ENCODE assay signal across 14 mouse cellular contexts in the genomic region with DNA sequence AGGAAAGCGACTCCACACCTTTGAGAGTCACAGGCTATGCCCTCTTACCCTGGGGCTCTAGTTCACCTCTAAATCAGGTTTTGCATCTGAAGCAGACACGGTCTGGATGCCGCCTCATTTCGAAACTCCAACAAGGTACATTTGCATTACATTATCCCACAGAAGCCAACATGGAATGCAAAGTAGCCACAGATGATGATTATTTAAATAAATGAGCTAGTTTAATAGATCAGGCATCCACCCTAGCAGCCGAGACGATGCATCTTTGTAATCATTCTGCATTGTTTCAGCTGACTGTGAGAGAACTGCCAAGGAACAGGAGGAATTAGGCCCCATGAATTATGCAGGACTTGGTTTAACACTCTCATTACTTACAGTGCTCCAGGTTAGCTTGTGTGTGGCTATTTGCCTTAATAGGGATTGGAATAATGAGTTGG. TPM values are rescaled to one million over a fixed set of nuclear protein-coding genes. Genes with fewer than 3 reads are reported as not detected.
DNase-seq lines count a peak whose midpoint lies in the region; ATAC-seq lines count a peak whose summit lies in the region.
"Had no signal": no experiment of that assay in that cellular context is flagged by ENCODE, and none has a peak within 500 bp of the region (broad histone marks: within the 10 kb centered on the region; RNA-seq: fewer than 3 reads in every experiment).

No protein-coding gene starts in this region.

- no peak overlapping the region for H3K4me2 ChIP-seq in neural tube, embryonic 11.5 days (ENCODE audit: low read depth)
- no peak overlapping the region for H3K4me2 ChIP-seq in neural tube, embryonic 15.5 days
- H3K4me2 ChIP-seq in forebrain, embryonic 16.5 days (ENCODE audit: low read length), result 0 out of 2 replicates have a peak overlapping the region, but pooled peaks have one; percentile 14
- H3K4me2 ChIP-seq: limb, embryonic 13.5 days had no signal

- no peak overlapping the region for H3K27ac ChIP-seq in neural tube, embryonic 11.5 days (ENCODE audit: low read depth, low read length)
- no peak overlapping the region for H3K27ac ChIP-seq in neural tube, embryonic 15.5 days (replicated peaks)
- H3K27ac ChIP-seq in forebrain, embryonic 16.5 days (ENCODE audit: low read length), result no peak overlapping the region
- H3K27ac ChIP-seq: limb, embryonic 13.5 days had no signal

- no peaks in the 10 kb centered on the region for H3K4me1 ChIP-seq in neural tube, embryonic 11.5 days (ENCODE audit: control insufficient read depth, insufficient read depth, low read length)
- 0 out of 2 replicates have a peak, but pooled peaks cover 5% of the 10 kb centered on the region for H3K4me1 ChIP-seq in neural tube, embryonic 15.5 days
- H3K4me1 ChIP-seq in forebrain, embryonic 16.5 days (replicated peaks; ENCODE audit: control insufficient read depth, insufficient read depth, low read length), result peaks cover 8% of the 10 kb centered on the region
- H3K4me1 ChIP-seq: limb, embryonic 13.5 days had no signal

- H3K9ac ChIP-seq in neural tube, embryonic 11.5 days (ENCODE audit: low read length), result no peak overlapping the region
- no peak overlapping the region for H3K9ac ChIP-seq in neural tube, embryonic 15.5 days (replicated peaks)
- no peak overlapping the region for H3K9ac ChIP-seq in forebrain, embryonic 16.5 days (replicated peaks; ENCODE audit: low read depth, low read length)
- H3K9ac ChIP-seq: limb, embryonic 13.5 days; liver, postnatal 0 days had no signal

- no peak for DNase-seq in neural tube, embryonic 11.5 days (ENCODE audit: low spot score)
- peak; percentile 6 for DNase-seq in kidney, postnatal 10 days
- DNase-seq in right cerebral cortex, postnatal 4 days, result no peak
- DNase-seq in adrenal gland, postnatal 36 days, result no peak
- no peak for DNase-seq in heart, adult 11 months
- DNase-seq: cerebellum, adult 8-10 months; liver, postnatal 0 days; lung, postnatal 4 days; thymus, adult 2 months had no signal

- WGBS in neural tube, embryonic 11.5 days, result 85% methylated on average over 6 of the region's 6 CpGs
- 52% methylated on average over 6 of the region's 6 CpGs for WGBS in neural tube, embryonic 15.5 days
- WGBS in forebrain, embryonic 16.5 days, result 10% methylated on average over 6 of the region's 6 CpGs

- H3K27me3 ChIP-seq in neural tube, embryonic 11.5 days (ENCODE audit: control insufficient read depth, insufficient read depth, low read length), result no peaks in the 10 kb centered on the region
- H3K27me3 ChIP-seq in neural tube, embryonic 15.5 days (replicated peaks), result no peaks in the 10 kb centered on the region
- H3K27me3 ChIP-seq in forebrain, embryonic 16.5 days (replicated peaks; ENCODE audit: control insufficient read depth, insufficient read depth, low read length), result 0 out of 2 replicates have a peak, but pooled peaks cover 2% of the 10 kb centered on the region
- H3K27me3 ChIP-seq: limb, embryonic 13.5 days had no signal

- H3K9me3 ChIP-seq in neural tube, embryonic 11.5 days (ENCODE audit: control insufficient read depth, low read length), result no peaks in the 10 kb centered on the region
- no peaks in the 10 kb centered on the region for H3K9me3 ChIP-seq in neural tube, embryonic 15.5 days (replicated peaks)
- no peaks in the 10 kb centered on the region for H3K9me3 ChIP-seq in forebrain, embryonic 16.5 days (ENCODE audit: control insufficient read depth, low read length)
- H3K9me3 ChIP-seq: limb, embryonic 13.5 days had no signal

- H3K4me3 ChIP-seq in neural tube, embryonic 11.5 days (ENCODE audit: low read depth, low read length), result no peak overlapping the region
- H3K4me3 ChIP-seq in neural tube, embryonic 15.5 days (replicated peaks), result no peak overlapping the region
- no peak overlapping the region for H3K4me3 ChIP-seq in forebrain, embryonic 16.5 days (replicated peaks; ENCODE audit: low read length)
- H3K4me3 ChIP-seq: limb, embryonic 13.5 days had no signal

- H3K36me3 ChIP-seq in neural tube, embryonic 11.5 days (ENCODE audit: control insufficient read depth, insufficient read depth, low read length), result no peaks in the 10 kb centered on the region
- no peaks in the 10 kb centered on the region for H3K36me3 ChIP-seq in neural tube, embryonic 15.5 days
- H3K36me3 ChIP-seq in forebrain, embryonic 16.5 days (ENCODE audit: control insufficient read depth, insufficient read depth), result no peaks in the 10 kb centered on the region
- H3K36me3 ChIP-seq: limb, embryonic 13.5 days had no signal

- peak; percentile 50; the same call in 1 of the 2 replicates for ATAC-seq in neural tube, embryonic 11.5 days (ENCODE audit: insufficient read depth, low FRiP score, low TSS enrichment)
- no peak for ATAC-seq in neural tube, embryonic 15.5 days (ENCODE audit: low FRiP score)
- ATAC-seq in forebrain, embryonic 16.5 days, result peak; percentile 97
- ATAC-seq: liver, postnatal 0 days had no signal

RNA-seq across cellular contexts. Expression of a gene that starts 8.9 kb away (rescaled TPM):
- polyA plus RNA-seq in neural tube, embryonic 11.5 days (2014; fragmentation: Nextera tagmentation; extraction: Ambion mirVana), result not detected in 2 replicates
- not detected in 2 replicates for polyA plus RNA-seq in neural tube, embryonic 15.5 days (2015; fragmentation: Nextera tagmentation; extraction: Ambion mirVana)
- polyA plus RNA-seq in forebrain, embryonic 16.5 days (2015; fragmentation: Nextera tagmentation; extraction: Ambion mirVana), result not detected in 2 replicates
- total RNA-seq in adrenal gland, postnatal 36 days (2021), result not detected
- total RNA-seq: hematopoietic stem cell, adult 5-6 weeks; left cerebral cortex, adult 8-10 months had no signal
- polyA plus RNA-seq: limb, embryonic 13.5 days; liver, postnatal 0 days; thymus, adult 2 months had no signal

RNA-seq across cellular contexts. Expression of a gene that starts 44.0 kb away (rescaled TPM):
- polyA plus RNA-seq in neural tube, embryonic 11.5 days (2014; fragmentation: Nextera tagmentation; extraction: Ambion mirVana), result 58.8 and 61.6 TPM in 2 replicates
- 7.4 and 18.2 TPM in 2 replicates for polyA plus RNA-seq in neural tube, embryonic 15.5 days (2015; fragmentation: Nextera tagmentation; extraction: Ambion mirVana)
- 24.6 and 31.7 TPM in 2 replicates for polyA plus RNA-seq in forebrain, embryonic 16.5 days (2015; fragmentation: Nextera tagmentation; extraction: Ambion mirVana)
- 1 to 10 TPM; 1.8 to 2.0 TPM for total RNA-seq in adrenal gland, postnatal 36 days (2021)
